Mouse (Mus musculus) midbrain, embryonic 14.5 days (tissue): ENCODE measurements around the gene Cars2. TPM values are rescaled to one million over a fixed set of nuclear protein-coding genes. Genes with fewer than 3 reads are reported as not detected.
"Not testable (repeated sequence)": the region's sequence is repeated elsewhere in the genome, so short reads cannot be mapped to it uniquely, and the experiment has no call there.

ENCODE experiments used
- ATAC-seq: fragments of 200-750 bp; cut with Nextera tagmentation; 2 replicates; pipeline ENCODE4 v1.8.0; 2017; ENCODE audit warnings: moderate number of reproducible peaks, moderate library complexity; ENCODE audit not compliant: low FRiP score, low TSS enrichment
- DNase-seq: peaks from one replicate; pipeline ENCODE4 v3.0.0-alpha.2; 2015
- H3K27ac ChIP-seq: fragments of 300-500 bp; sonication (generic); replicated peaks from 2 replicates; pipeline ENCODE4 v1.5.1; 2014; ENCODE audit warnings: mild to moderate bottlenecking, low read depth, low read length, moderate library complexity
- H3K27me3 ChIP-seq: fragments of 300-500 bp; sonication (generic); 2 replicates; pipeline ENCODE4 v1.6.1; 2014; ENCODE audit warnings: low read length, control low read depth, mixed read lengths; ENCODE audit not compliant: control insufficient read depth, insufficient read depth
- H3K36me3 ChIP-seq: fragments of 300-500 bp; sonication (generic); 2 replicates; pipeline ENCODE4 v1.6.1; 2014; ENCODE audit warnings: low read length, control low read depth; ENCODE audit not compliant: control insufficient read depth, insufficient read depth
- H3K4me1 ChIP-seq: fragments of 300-500 bp; sonication (generic); 2 replicates; pipeline ENCODE4 v1.6.1; 2014; ENCODE audit warnings: mild to moderate bottlenecking, antibody characterized with exemption, low read length, control low read depth; ENCODE audit not compliant: control insufficient read depth, insufficient read depth
- H3K4me2 ChIP-seq: fragments of 300-500 bp; sonication (generic); 2 replicates; pipeline ENCODE4 v1.6.1; 2014; ENCODE audit warnings: mild to moderate bottlenecking, low read length, moderate library complexity
- H3K4me3 ChIP-seq: fragments of 300-500 bp; sonication (generic); replicated peaks from 2 replicates; pipeline ENCODE4 v1.5.1; 2014; ENCODE audit warnings: low read depth, low read length
- H3K9ac ChIP-seq: fragments of 300-500 bp; sonication (generic); replicated peaks from 2 replicates; pipeline ENCODE4 v1.6.1; 2014; ENCODE audit warnings: mild to moderate bottlenecking, low read length, moderate library complexity
- H3K9me3 ChIP-seq: fragments of 300-500 bp; sonication (generic); 2 replicates; pipeline ENCODE4 v1.6.1; 2016; ENCODE audit warnings: low read length, control low read depth, mixed read lengths; ENCODE audit not compliant: control insufficient read depth
- WGBS: fragments of 180-500 bp; shearing (Covaris S2); extraction: QIAGEN DNeasy Blood & Tissue Kit; methylation state at CpG from one replicate; pipeline ENCODE4 v1.1.7; 2014; 5-methylcytosine and 5-hydroxymethylcytosine counted together
- polyA plus RNA-seq: library from polyadenylated mRNA; unstranded; fragments of >200 nt; fragmentation: Nextera tagmentation; extraction: Ambion mirVana; gene quantifications from 2 replicates; pipeline ENCODE4 v1.2.1, GENCODE M21; 2014

Cars2 gene
- polyA plus RNA-seq, 1 experiment from 2014 or later = 25.5 TPM

GRCm38 (mm10) chr8:11557768-11558629, 7.4 kb upstream of the Cars2 start:
- Histone ChIP-seq H3K27ac (peak overlapping the region; percentile 100), H3K9ac (peak overlapping the region; percentile 93), H3K4me2 (peak overlapping the region; percentile 67), H3K27me3 (no peaks in the 10 kb centered on the region), H3K4me1 (peaks cover 16% of the 10 kb centered on the region), H3K4me3 (peak overlapping the region; percentile 91), H3K9me3 (no peaks in the 10 kb centered on the region), H3K36me3 (peaks cover 11% of the 10 kb centered on the region)
- WGBS = 0% methylated on average over 67 of the region's 67 CpGs
- ATAC-seq = peak; percentile 78
- peak; percentile 97 for DNase-seq

- DNase-seq = no peak
- H3K9ac ChIP-seq = peak overlapping the region; percentile 93
- H3K36me3 ChIP-seq = peaks cover 11% of the 10 kb centered on the region
- peak overlapping the region; percentile 100 for H3K27ac ChIP-seq
- peak overlapping the region; percentile 67 for H3K4me2 ChIP-seq
- ATAC-seq = no peak
- under 1% methylated on average over 32 of the region's 32 CpGs for WGBS
- no peaks in the 10 kb centered on the region for H3K27me3 ChIP-seq
- H3K4me1 ChIP-seq = peaks cover 16% of the 10 kb centered on the region
- peak overlapping the region; percentile 91 for H3K4me3 ChIP-seq
- no peaks in the 10 kb centered on the region for H3K9me3 ChIP-seq
Measured at GRCm38 (mm10) chr8:11557424-11557767, 6.8 kb upstream of the Cars2 start.

DNA sequence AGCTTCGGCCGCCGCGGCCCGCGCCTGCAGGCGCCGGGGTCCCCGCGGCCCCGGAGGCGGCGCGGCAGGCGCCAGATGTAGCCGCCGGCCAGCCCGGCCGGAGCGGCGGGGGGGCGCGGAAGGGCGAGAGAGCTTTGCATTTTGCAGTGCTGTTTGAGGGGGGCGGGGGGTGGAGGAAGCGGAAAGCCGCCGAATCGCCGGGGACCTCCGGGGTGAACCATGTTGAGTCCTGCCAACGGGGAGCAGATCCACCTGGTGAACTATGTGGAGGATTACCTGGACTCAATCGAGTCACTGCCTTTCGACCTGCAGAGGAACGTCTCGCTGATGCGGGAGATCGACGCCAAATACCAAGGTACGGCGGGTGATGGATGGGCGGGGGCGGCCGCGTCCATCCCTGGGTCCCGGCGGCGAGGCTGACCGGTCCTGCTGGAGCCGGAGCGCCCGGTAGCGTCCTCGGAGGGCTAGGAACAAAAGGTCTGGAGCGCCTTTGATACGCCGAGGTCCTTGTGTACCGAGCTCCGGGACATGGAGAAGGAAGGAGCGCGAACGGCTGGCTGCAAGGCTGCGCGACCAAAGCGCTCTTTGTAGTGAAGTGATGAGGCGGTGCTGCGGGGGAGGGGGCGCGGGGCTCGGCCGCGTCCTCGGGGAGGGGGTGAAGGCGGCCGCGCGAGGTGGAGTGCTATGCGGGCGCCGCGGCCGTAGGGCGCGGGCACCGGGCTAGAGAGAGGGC, 6.3 kb upstream of the Cars2 start:
- H3K4me3 ChIP-seq = peak overlapping the region; percentile 91
- no peak for ATAC-seq
- peaks cover 6% of the 10 kb centered on the region for H3K36me3 ChIP-seq
- under 1% methylated on average over 80 of the region's 85 CpGs for WGBS
- H3K9me3 ChIP-seq = no peaks in the 10 kb centered on the region
- peak overlapping the region; percentile 93 for H3K9ac ChIP-seq
- peak overlapping the region; percentile 67 for H3K4me2 ChIP-seq
- H3K27me3 ChIP-seq = no peaks in the 10 kb centered on the region
- peak; percentile 74 for DNase-seq
- peak overlapping the region; percentile 100 for H3K27ac ChIP-seq
- H3K4me1 ChIP-seq = peaks cover 16% of the 10 kb centered on the region

- peak overlapping the region; percentile 67 for H3K4me2 ChIP-seq
- ATAC-seq (peak; percentile 88), DNase-seq (peak; percentile 100)
- no peaks in the 10 kb centered on the region for H3K36me3 ChIP-seq
- WGBS = under 1% methylated on average over 101 of the region's 103 CpGs
- H3K27ac ChIP-seq = peak overlapping the region; percentile 100
- peak overlapping the region; percentile 91 for H3K4me3 ChIP-seq
- H3K9me3 ChIP-seq = no peaks in the 10 kb centered on the region
- H3K9ac ChIP-seq = peak overlapping the region; percentile 93
- peaks cover 18% of the 10 kb centered on the region for H3K4me1 ChIP-seq
- H3K27me3 ChIP-seq = no peaks in the 10 kb centered on the region
Measured at GRCm38 (mm10) chr8:11555720-11556591, 5.4 kb upstream of the Cars2 start.

DNA sequence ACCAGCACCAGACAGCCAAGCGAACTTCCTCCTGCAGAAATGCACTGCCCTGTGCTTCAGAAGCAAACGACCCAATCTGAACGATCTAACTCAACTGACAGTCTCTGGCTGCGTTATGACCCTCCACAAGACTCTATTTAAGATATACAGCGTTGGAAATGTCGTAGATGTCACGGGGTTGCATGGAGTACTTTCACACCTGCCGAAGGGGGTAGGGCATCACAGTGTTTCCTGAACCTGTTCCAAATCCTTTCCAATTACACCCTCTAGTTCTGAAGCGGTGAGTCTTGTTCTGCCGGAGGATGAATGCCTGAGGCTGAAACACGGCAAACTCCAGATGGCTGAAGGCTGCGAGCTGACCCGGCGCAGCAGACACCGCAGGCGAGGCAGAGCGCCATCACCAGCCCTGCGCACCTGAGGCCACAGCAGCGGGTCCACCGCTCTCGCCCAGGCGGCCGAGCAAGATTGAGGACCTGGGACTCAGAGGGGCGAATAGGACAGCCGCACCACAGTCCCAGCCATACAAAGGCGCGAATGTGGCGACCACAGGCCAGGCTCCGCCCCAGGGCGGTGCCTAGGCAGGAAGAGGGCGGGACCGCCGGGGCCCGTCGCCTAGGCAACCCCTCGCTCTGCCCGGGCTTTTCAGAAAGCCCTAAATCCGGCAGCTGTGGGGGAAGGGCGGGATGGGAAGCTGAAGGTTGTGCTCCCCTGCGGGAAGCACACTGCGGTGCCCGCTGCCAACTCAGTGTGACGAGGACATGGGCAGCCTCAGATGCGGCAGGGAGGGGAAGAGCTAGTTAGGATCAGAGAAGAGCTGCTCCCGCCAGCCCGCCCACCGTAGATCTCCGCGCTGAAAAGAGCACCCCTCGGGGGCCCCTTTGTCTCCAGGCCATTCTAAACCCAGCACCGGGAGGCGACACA, 4.5 kb upstream of the Cars2 start, which contains the start of gene Ing1:
TSS of gene Ing1 (plus strand) at position 773 of the 921 bp plus-strand sequence.
- under 1% methylated on average over 47 of the region's 52 CpGs for WGBS
- Histone ChIP-seq H3K4me3 (peak within 1 kb of the TSS; percentile 91), H3K27me3 (no peaks in the 10 kb centered on the region), H3K4me2 (peak within 1 kb of the TSS; percentile 67), H3K27ac (peak within 1 kb of the TSS; percentile 100), H3K36me3 (no peaks in the 10 kb centered on the region), H3K9me3 (no peaks in the 10 kb centered on the region), H3K4me1 (peaks cover 20% of the 10 kb centered on the region), H3K9ac (peak within 1 kb of the TSS; percentile 93)
- DNase-seq = peak; percentile 99
- peak; percentile 86 for ATAC-seq

DNA sequence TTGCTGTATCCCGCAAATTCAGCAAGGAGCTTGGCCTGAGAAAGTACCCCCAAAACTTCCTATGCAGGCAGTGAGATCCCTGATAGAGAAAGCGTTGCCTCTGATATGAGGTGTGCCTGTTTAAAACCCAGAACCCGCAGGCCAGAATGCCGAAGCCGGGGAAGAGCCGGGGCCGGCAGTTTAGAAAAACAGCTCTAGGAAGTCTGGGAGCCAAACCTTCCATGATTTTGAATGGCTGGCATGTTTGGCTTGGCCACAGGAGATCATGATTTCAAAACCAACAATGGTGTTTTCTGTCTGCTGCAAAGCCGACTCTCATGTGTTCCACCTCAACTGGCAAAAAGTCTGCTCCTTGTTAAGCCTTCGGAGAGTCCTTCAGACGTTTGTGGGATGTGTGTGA, 1.8 kb upstream of the Cars2 start:
- H3K36me3 ChIP-seq = no peaks in the 10 kb centered on the region
- ATAC-seq = no peak
- no peak overlapping the region for H3K4me3 ChIP-seq
- H3K9ac ChIP-seq = no peak overlapping the region
- H3K4me1 ChIP-seq = peaks cover 18% of the 10 kb centered on the region; the same call in 1 of the 2 replicates
- H3K27me3 ChIP-seq = no peaks in the 10 kb centered on the region
- H3K4me2 ChIP-seq = no peak overlapping the region
- H3K9me3 ChIP-seq = no peaks in the 10 kb centered on the region
- no peak overlapping the region for H3K27ac ChIP-seq
- 91% methylated on average over 10 of the region's 10 CpGs for whole genome bisulfite sequencing
- no peak for DNase-seq

- 86% methylated on average over 3 of the region's 4 CpGs for WGBS
- DNase-seq, ATAC-seq: not testable (repeated sequence)
Measured at GRCm38 (mm10) chr8:11551497-11551896, 914 bp upstream of the Cars2 start.

More at GRCm38 (mm10) chr8:11551497-11551896, 914 bp upstream of the Cars2 start:
- H3K36me3 ChIP-seq, H3K9ac ChIP-seq, H3K27me3 ChIP-seq, H3K4me3 ChIP-seq, H3K4me2 ChIP-seq, H3K9me3 ChIP-seq, H3K27ac ChIP-seq: not testable (repeated sequence)
- peaks cover 18% of the 10 kb centered on the region; the same call in 1 of the 2 replicates for H3K4me1 ChIP-seq
